Mouse (Mus musculus) heart, adult 11 months (tissue): Measurements from ENCODE around the gene Kif24.
A peak's percentile ranks its signal among the peaks of the same experiment; 100 is the strongest.

Experiments
- DNase-seq: peaks from one replicate; pipeline ENCODE4 v3.0.0; 2022

Gene Kif24

GRCm38 (mm10) chr4:41399904-41400303, 64.8 kb downstream of the Kif24 start:
- peak; percentile 93 for DNase-seq

GRCm38 (mm10) chr4:41398353-41398752, 66.3 kb downstream of the Kif24 start:
- DNase-seq, result peak; percentile 73

GRCm38 (mm10) chr4:41394651-41395050, 70.0 kb downstream of the Kif24 start:
- peak; percentile 80 for DNase-seq

- DNase-seq, result no peak
Observed at GRCm38 (mm10) chr4:41391015-41391414, 73.7 kb downstream of the Kif24 start.

GRCm38 (mm10) chr4:41390122-41390521, 74.6 kb downstream of the Kif24 start:
- peak; percentile 92 for DNase-seq

- DNase-seq, result peak; percentile 86
Observed at GRCm38 (mm10) chr4:41389240-41389639, 75.4 kb downstream of the Kif24 start.

- peak; percentile 93 for DNase-seq
Observed at GRCm38 (mm10) chr4:41388616-41389015, 76.1 kb downstream of the Kif24 start.

GRCm38 (mm10) chr4:41387755-41388469, 76.8 kb downstream of the Kif24 start:
- peak; percentile 94 for DNase-seq

- DNase-seq, result no peak
Observed at GRCm38 (mm10) chr4:41386412-41386975, 78.2 kb downstream of the Kif24 start.

- no peak for DNase-seq
Observed at GRCm38 (mm10) chr4:41381213-41381950, 83.3 kb downstream of the Kif24 start.

GRCm38 (mm10) chr4:41377567-41377966, 87.1 kb downstream of the Kif24 start:
- DNase-seq, result no peak

GRCm38 (mm10) chr4:41369702-41370437, 94.8 kb downstream of the Kif24 start:
- no peak for DNase-seq

GRCm38 (mm10) chr4:41368198-41368597, 96.5 kb downstream of the Kif24 start:
- no peak for DNase-seq

- DNase-seq, result no peak
Observed at GRCm38 (mm10) chr4:41361059-41361458, 103.6 kb downstream of the Kif24 start.

- no peak for DNase-seq
Observed at GRCm38 (mm10) chr4:41359358-41359757, 105.3 kb downstream of the Kif24 start.

- DNase-seq, result no peak
Observed at GRCm38 (mm10) chr4:41358669-41359068, 106.0 kb downstream of the Kif24 start.

- DNase-seq, result no peak
Observed at GRCm38 (mm10) chr4:41357154-41357553, 107.5 kb downstream of the Kif24 start.

- no peak for DNase-seq
Observed at GRCm38 (mm10) chr4:41353265-41353664, 111.4 kb downstream of the Kif24 start.

GRCm38 (mm10) chr4:41352758-41353157, 111.9 kb downstream of the Kif24 start:
- DNase-seq, result no peak

- DNase-seq, result no peak
Observed at GRCm38 (mm10) chr4:41349199-41349591, 115.5 kb downstream of the Kif24 start.

GRCm38 (mm10) chr4:41348584-41349198, 116.0 kb downstream of the Kif24 start, which contains the start of gene Ubap1:
Gene Ubap1, plus strand, starts transcription at chr4:41348996.
- DNase-seq, result peak; percentile 100

GRCm38 (mm10) chr4:41347839-41348238, 116.8 kb downstream of the Kif24 start:
- no peak for DNase-seq

- DNase-seq, result no peak
Observed at GRCm38 (mm10) chr4:41346011-41346410, 118.7 kb downstream of the Kif24 start.
